Mouse (Mus musculus): Measurements from ENCODE around the gene Morc4. TPM values are rescaled to one million over a fixed set of nuclear protein-coding genes. Genes with fewer than 3 reads are reported as not detected.

The Morc4 gene
- 8.7 and 10.4 TPM in 2 replicates for polyA plus RNA-seq (2015; fragmentation: Nextera tagmentation; extraction: Ambion mirVana)

GRCm38 (mm10) chrX:139870938-139871791 is at the start of gene Morc4:
Gene Morc4 (minus strand): TSS chrX:139871677.
- WGBS = 26% methylated on average over 77 of the region's 87 CpGs
- Histone ChIP-seq H3K27ac (ENCODE audit: low read length) (no peak within 1 kb of the TSS), H3K4me3 (ENCODE audit: low read length) (peak within 1 kb of the TSS; percentile 64), H3K27me3 (replicated peaks; ENCODE audit: control insufficient read depth, insufficient read depth, low read length) (no peaks in the 10 kb centered on the region; the same call in 1 of the 2 replicates), H3K36me3 (ENCODE audit: control insufficient read depth, insufficient read depth, low read length) (no peaks in the 10 kb centered on the region), H3K9ac (ENCODE audit: low read depth, low read length) (peak within 1 kb of the TSS; percentile 74), H3K9me3 (ENCODE audit: control insufficient read depth, low read length) (no peaks in the 10 kb centered on the region), H3K4me2 (ENCODE audit: low read depth, low read length) (peak within 1 kb of the TSS; percentile 66), H3K4me1 (ENCODE audit: control insufficient read depth, insufficient read depth, low read length) (no peaks in the 10 kb centered on the region)
- peak; percentile 95 for ATAC-seq

- H3K9me3 ChIP-seq (ENCODE audit: control insufficient read depth, low read length) = no peaks in the 10 kb centered on the region
- H3K36me3 ChIP-seq (ENCODE audit: control insufficient read depth, insufficient read depth, low read length) = no peaks in the 10 kb centered on the region
- H3K4me3 ChIP-seq (ENCODE audit: low read length) = no peak overlapping the region
- no peaks in the 10 kb centered on the region for H3K27me3 ChIP-seq (replicated peaks; ENCODE audit: control insufficient read depth, insufficient read depth, low read length)
- no peaks in the 10 kb centered on the region for H3K4me1 ChIP-seq (ENCODE audit: control insufficient read depth, insufficient read depth, low read length)
- no peak for ATAC-seq
- H3K4me2 ChIP-seq (ENCODE audit: low read depth, low read length) = no peak overlapping the region
- WGBS = 86% methylated on average over 4 of the region's 4 CpGs
- H3K27ac ChIP-seq (ENCODE audit: low read length) = no peak overlapping the region
- no peak overlapping the region for H3K9ac ChIP-seq (ENCODE audit: low read depth, low read length)
Measured at GRCm38 (mm10) chrX:139920572-139920971, 49.1 kb upstream of the Morc4 start.

GRCm38 (mm10) chrX:139891387-139891786 is 19.9 kb upstream of the Morc4 start:
- Histone ChIP-seq H3K27me3 (replicated peaks; ENCODE audit: control insufficient read depth, insufficient read depth, low read length) (no peaks in the 10 kb centered on the region), H3K36me3 (ENCODE audit: control insufficient read depth, insufficient read depth, low read length) (no peaks in the 10 kb centered on the region)

GRCm38 (mm10) chrX:139883221-139883620 is 11.7 kb upstream of the Morc4 start:
- no peak for ATAC-seq
- no peaks in the 10 kb centered on the region for H3K4me1 ChIP-seq (ENCODE audit: control insufficient read depth, insufficient read depth, low read length)
- H3K4me2 ChIP-seq (ENCODE audit: low read depth, low read length) = no peak overlapping the region
- H3K4me3 ChIP-seq (ENCODE audit: low read length) = no peak overlapping the region
- no peaks in the 10 kb centered on the region for H3K36me3 ChIP-seq (ENCODE audit: control insufficient read depth, insufficient read depth, low read length)
- no peak overlapping the region for H3K9ac ChIP-seq (ENCODE audit: low read depth, low read length)
- H3K27ac ChIP-seq (ENCODE audit: low read length) = no peak overlapping the region
- H3K9me3 ChIP-seq (ENCODE audit: control insufficient read depth, low read length) = no peaks in the 10 kb centered on the region
- no peaks in the 10 kb centered on the region for H3K27me3 ChIP-seq (replicated peaks; ENCODE audit: control insufficient read depth, insufficient read depth, low read length)

More at GRCm38 (mm10) chrX:139891387-139891786, 19.9 kb upstream of the Morc4 start:
- Histone ChIP-seq H3K9me3 (ENCODE audit: control insufficient read depth, low read length) (no peaks in the 10 kb centered on the region), H3K27ac (ENCODE audit: low read length) (no peak overlapping the region), H3K4me3 (ENCODE audit: low read length) (no peak overlapping the region), H3K9ac (ENCODE audit: low read depth, low read length) (no peak overlapping the region), H3K4me2 (ENCODE audit: low read depth, low read length) (no peak overlapping the region), H3K4me1 (ENCODE audit: control insufficient read depth, insufficient read depth, low read length) (no peaks in the 10 kb centered on the region)
- WGBS = 36% methylated on average over 1 of the region's 1 CpGs
- no peak for ATAC-seq

GRCm38 (mm10) chrX:139877936-139878335 is 6.5 kb upstream of the Morc4 start:
- no peaks in the 10 kb centered on the region for H3K9me3 ChIP-seq (ENCODE audit: control insufficient read depth, low read length)
- ATAC-seq = no peak
- no peak overlapping the region for H3K27ac ChIP-seq (ENCODE audit: low read length)
- H3K4me2 ChIP-seq (ENCODE audit: low read depth, low read length) = no peak overlapping the region
- no peaks in the 10 kb centered on the region for H3K36me3 ChIP-seq (ENCODE audit: control insufficient read depth, insufficient read depth, low read length)
- H3K9ac ChIP-seq (ENCODE audit: low read depth, low read length) = no peak overlapping the region
- WGBS = 59% methylated on average over 3 of the region's 3 CpGs
- H3K4me1 ChIP-seq (ENCODE audit: control insufficient read depth, insufficient read depth, low read length) = no peaks in the 10 kb centered on the region
- H3K27me3 ChIP-seq (replicated peaks; ENCODE audit: control insufficient read depth, insufficient read depth, low read length) = no peaks in the 10 kb centered on the region
- H3K4me3 ChIP-seq (ENCODE audit: low read length) = no peak overlapping the region

GRCm38 (mm10) chrX:139877105-139877504 is 5.6 kb upstream of the Morc4 start:
- Histone ChIP-seq H3K27me3 (replicated peaks; ENCODE audit: control insufficient read depth, insufficient read depth, low read length) (no peaks in the 10 kb centered on the region), H3K4me2 (ENCODE audit: low read depth, low read length) (no peak overlapping the region), H3K27ac (ENCODE audit: low read length) (no peak overlapping the region), H3K36me3 (ENCODE audit: control insufficient read depth, insufficient read depth, low read length) (no peaks in the 10 kb centered on the region), H3K9me3 (ENCODE audit: control insufficient read depth, low read length) (no peaks in the 10 kb centered on the region), H3K4me1 (ENCODE audit: control insufficient read depth, insufficient read depth, low read length) (no peaks in the 10 kb centered on the region), H3K4me3 (ENCODE audit: low read length) (no peak overlapping the region), H3K9ac (ENCODE audit: low read depth, low read length) (no peak overlapping the region)
- WGBS = 61% methylated on average over 7 of the region's 7 CpGs
- no peak for ATAC-seq

- Histone ChIP-seq H3K9ac (ENCODE audit: low read depth, low read length) (no peak overlapping the region; the same call in 1 of the 2 replicates), H3K27ac (ENCODE audit: low read length) (no peak overlapping the region), H3K4me1 (ENCODE audit: control insufficient read depth, insufficient read depth, low read length) (no peaks in the 10 kb centered on the region), H3K9me3 (ENCODE audit: control insufficient read depth, low read length) (no peaks in the 10 kb centered on the region), H3K4me2 (ENCODE audit: low read depth, low read length) (peak overlapping the region; percentile 66), H3K27me3 (replicated peaks; ENCODE audit: control insufficient read depth, insufficient read depth, low read length) (no peaks in the 10 kb centered on the region; the same call in 1 of the 2 replicates), H3K36me3 (ENCODE audit: control insufficient read depth, insufficient read depth, low read length) (no peaks in the 10 kb centered on the region), H3K4me3 (ENCODE audit: low read length) (peak overlapping the region; percentile 64)
- WGBS = 22% methylated on average over 15 of the region's 15 CpGs
- ATAC-seq = peak; percentile 73
Measured at GRCm38 (mm10) chrX:139870300-139870711, 1.2 kb downstream of the Morc4 start.

- no peak overlapping the region for H3K27ac ChIP-seq (ENCODE audit: low read length)
- no peaks in the 10 kb centered on the region for H3K27me3 ChIP-seq (replicated peaks; ENCODE audit: control insufficient read depth, insufficient read depth, low read length)
- no peak overlapping the region for H3K4me2 ChIP-seq (ENCODE audit: low read depth, low read length)
- H3K4me1 ChIP-seq (ENCODE audit: control insufficient read depth, insufficient read depth, low read length) = no peaks in the 10 kb centered on the region
- H3K4me3 ChIP-seq (ENCODE audit: low read length) = no peak overlapping the region
- no peaks in the 10 kb centered on the region for H3K9me3 ChIP-seq (ENCODE audit: control insufficient read depth, low read length)
- no peak overlapping the region for H3K9ac ChIP-seq (ENCODE audit: low read depth, low read length)
- WGBS = 59% methylated on average over 5 of the region's 5 CpGs
- peak; percentile 58 for ATAC-seq
- H3K36me3 ChIP-seq (ENCODE audit: control insufficient read depth, insufficient read depth, low read length) = no peaks in the 10 kb centered on the region
Measured at GRCm38 (mm10) chrX:139859402-139859801, 12.1 kb downstream of the Morc4 start.

GRCm38 (mm10) chrX:139854795-139855194 is 16.7 kb downstream of the Morc4 start:
- H3K36me3 ChIP-seq (ENCODE audit: control insufficient read depth, insufficient read depth, low read length) = no peaks in the 10 kb centered on the region
- no peaks in the 10 kb centered on the region for H3K4me1 ChIP-seq (ENCODE audit: control insufficient read depth, insufficient read depth, low read length)
- no peak overlapping the region for H3K4me2 ChIP-seq (ENCODE audit: low read depth, low read length)
- ATAC-seq = no peak
- no peak overlapping the region for H3K9ac ChIP-seq (ENCODE audit: low read depth, low read length)
- no peak overlapping the region for H3K27ac ChIP-seq (ENCODE audit: low read length)
- H3K4me3 ChIP-seq (ENCODE audit: low read length) = no peak overlapping the region
- no peaks in the 10 kb centered on the region for H3K9me3 ChIP-seq (ENCODE audit: control insufficient read depth, low read length)
- H3K27me3 ChIP-seq (replicated peaks; ENCODE audit: control insufficient read depth, insufficient read depth, low read length) = no peaks in the 10 kb centered on the region
- WGBS = 91% methylated on average over 4 of the region's 4 CpGs

Measured in intestine, embryonic 16.5 days (tissue).